Comparison of ENCODE assay signal across 22 mouse cellular contexts in genomic region chr15:11369572-11369971, GRCm38 (mm10). TPM values are rescaled to one million over a fixed set of nuclear protein-coding genes. Genes with fewer than 3 reads are reported as not detected.
DNase-seq lines count a peak whose midpoint lies in the region; ATAC-seq and TF ChIP-seq lines count a peak whose summit lies in the region.
"Had no signal": no experiment of that assay in that cellular context is flagged by ENCODE, and none has a peak within 500 bp of the region (broad histone marks: within the 10 kb centered on the region; RNA-seq: fewer than 3 reads in every experiment).

No protein-coding gene starts in this region.

- no peaks in the 10 kb centered on the region for H3K79me2 ChIP-seq in CH12.LX (replicated peaks; ENCODE audit: control insufficient read depth, extremely low read depth, insufficient read depth, poor library complexity, severe bottlenecking)

- no peak for TF ChIP-seq POLR2A in CH12.LX (IDR thresholded peaks at IDR 0.05; ENCODE audit: low read depth, low read length)

- TF ChIP-seq EP300 in CH12.LX (IDR thresholded peaks at IDR 0.05; ENCODE audit: low read length), result peak; percentile 86

- H3K4me2 ChIP-seq in heart, embryonic 11.5 days, result no peak overlapping the region
- no peak overlapping the region for H3K4me2 ChIP-seq in CH12.LX (ENCODE audit: insufficient read depth, low read depth, poor library complexity, severe bottlenecking)

- H3K27me3 ChIP-seq in heart, embryonic 11.5 days (ENCODE audit: control insufficient read depth, insufficient read depth, low read length), result no peaks in the 10 kb centered on the region
- H3K27me3 ChIP-seq in CH12.LX (replicated peaks), result no peaks in the 10 kb centered on the region

- ATAC-seq in heart, embryonic 11.5 days (replicated peaks; ENCODE audit: insufficient number of reproducible peaks, low FRiP score, low TSS enrichment), result no peak
- ATAC-seq: activated CD4-positive, CD25-positive, alpha-beta regulatory T cell, adult 4 months; CD4-positive, CD25-positive, alpha-beta regulatory T cell, adult 4 months; Patski had no signal

- no peaks in the 10 kb centered on the region for H3K4me1 ChIP-seq in heart, embryonic 11.5 days (ENCODE audit: control insufficient read depth, insufficient read depth, low read length)
- H3K4me1 ChIP-seq in CH12.LX (ENCODE audit: control insufficient read depth in 1 of 2, insufficient read depth in 2 of 2), result peaks cover 22 to 37% of the 10 kb centered on the region in 2 experiments

- WGBS in heart, embryonic 11.5 days (ENCODE audit: insufficient replicate concordance), result 80% methylated on average over 3 of the region's 3 CpGs

- TF ChIP-seq RAD21 in CH12.LX (IDR thresholded peaks at IDR 0.05; ENCODE audit: low read depth, low read length), result no peak

- H3K36me3 ChIP-seq in heart, embryonic 11.5 days (ENCODE audit: control insufficient read depth, insufficient read depth, low read length), result no peaks in the 10 kb centered on the region
- no peaks in the 10 kb centered on the region for H3K36me3 ChIP-seq in CH12.LX (replicated peaks in 1 of 2; ENCODE audit: control insufficient read depth in 1 of 2, insufficient read depth in 1 of 2, low read length in 1 of 2)
- H3K36me3 ChIP-seq: G1E had no signal

- H3K4me3 ChIP-seq in heart, embryonic 11.5 days (ENCODE audit: low read depth, low read length), result no peak overlapping the region
- H3K4me3 ChIP-seq in CH12.LX (replicated peaks in 1 of 3; ENCODE audit: low read depth in 2 of 3, low read length in 2 of 3, poor library complexity in 1 of 3), result no peak overlapping the region
- H3K4me3 ChIP-seq in left cerebral cortex, adult 2 months, result no peak overlapping the region

- H3K27ac ChIP-seq in heart, embryonic 11.5 days (ENCODE audit: low read depth, low read length), result no peak overlapping the region
- H3K27ac ChIP-seq in CH12.LX (ENCODE audit: insufficient read depth, low read depth), result no peak overlapping the region
- H3K27ac ChIP-seq in left cerebral cortex, adult 2 months, result no peak overlapping the region

- H3K9ac ChIP-seq in heart, embryonic 11.5 days (ENCODE audit: low read depth, low read length), result no peak overlapping the region
- H3K9ac ChIP-seq in CH12.LX (ENCODE audit: insufficient read depth, low read depth), result no peak overlapping the region

- dilution Hi-C loops in CH12.LX (cut with MboI; ENCODE audit: extremely low pct_ligation_motif_present, extremely low pct_unique_long_range_greater_than_20kb, low sequenced_read_pairs), result no loop called here

- DNase-seq in heart, adult 11 months, result peak; percentile 8
- DNase-seq in A20 (ENCODE audit: low read depth, low spot score), result peak; percentile 9
- DNase-seq in CH12.LX (ENCODE audit: extremely low read depth), result peak; percentile 71
- DNase-seq in left cerebral cortex, adult 2 months (ENCODE audit: extremely low spot score in 1 of 2, low spot score in 2 of 2), result no peak
- DNase-seq in layer of hippocampus, adult 9-11 months, result no peak
- DNase-seq: adrenal gland, adult 2 months; adrenal gland, adult 8-10 months; adrenal gland, postnatal 10 days; adrenal gland, postnatal 14 days; adrenal gland, postnatal 25 days; adrenal gland, postnatal 36 days; B cell, adult 2 months; cerebellum, adult 11 months; cerebellum, adult 11-12 months; cerebellum, adult 18-20 months; cerebellum, adult 2 months; cerebellum, adult 8-10 months had no signal

- no peaks in the 10 kb centered on the region for H3K9me3 ChIP-seq in heart, embryonic 11.5 days (replicated peaks; ENCODE audit: control insufficient read depth, low read length)
- H3K9me3 ChIP-seq in CH12.LX (replicated peaks; ENCODE audit: low read length), result no peaks in the 10 kb centered on the region
- H3K9me3 ChIP-seq: G1E had no signal

- intact Hi-C loops in left cerebral cortex, adult 2 months (cut with DNase I), result no loop called here

- TF ChIP-seq CTCF in CH12.LX (conservative IDR thresholded peaks at IDR 0.05 in 1 of 2, IDR thresholded peaks at IDR 0.05 in 1 of 2; ENCODE audit: low read depth in 2 of 2, low read length in 2 of 2), result no peak
- no peak for TF ChIP-seq CTCF in left cerebral cortex, adult 2 months (IDR thresholded peaks at IDR 0.05)

- in situ Hi-C loops in CH12.LX (cut with MboI; ENCODE audit: low pct_ligation_motif_present, low pct_unique_long_range_greater_than_20kb, low sequenced_read_pairs), result no loop called here

TF ChIP-seq in CH12.LX, 34 proteins besides CTCF, POLR2A, EP300 and RAD21:
- TF ChIP-seq JUN (IDR thresholded peaks at IDR 0.05; ENCODE audit: insufficient read depth, low read depth, low read length) (peak; percentile 63), BHLHE40 (IDR thresholded peaks at IDR 0.05; ENCODE audit: low read depth, low read length) (peak; percentile 79), USF2 (conservative IDR thresholded peaks at IDR 0.05; ENCODE audit: low read depth, low read length) (no peak), MEF2A (IDR thresholded peaks at IDR 0.05; ENCODE audit: borderline replicate concordance, low read depth, low read length) (peak; percentile 92), ZC3H11A (IDR thresholded peaks at IDR 0.05; ENCODE audit: low read depth, low read length) (no peak), IRF4 (IDR thresholded peaks at IDR 0.05; ENCODE audit: low read depth, low read length) (peak; percentile 88), MAFK (IDR thresholded peaks at IDR 0.05; ENCODE audit: insufficient replicate concordance, low read length) (0 out of 2 replicates have a peak, but pooled peaks have one; percentile 31), TCF12 (IDR thresholded peaks at IDR 0.05; ENCODE audit: low read depth, low read length) (peak; percentile 35; the same call in 1 of the 2 replicates), NRF1 (IDR thresholded peaks at IDR 0.05; ENCODE audit: low read depth, low read length) (no peak), ETS1 (conservative IDR thresholded peaks at IDR 0.05; ENCODE audit: low read depth, low read length) (peak; percentile 76), MXI1 (IDR thresholded peaks at IDR 0.05; ENCODE audit: low read depth, low read length) (no peak), SMC3 (IDR thresholded peaks at IDR 0.05; ENCODE audit: low read depth, low read length) (no peak), E2F4 (IDR thresholded peaks at IDR 0.05; ENCODE audit: insufficient replicate concordance, low read depth, low read length) (no peak), ZMIZ1 (IDR thresholded peaks at IDR 0.05; ENCODE audit: low read depth, low read length) (no peak), TBP (conservative IDR thresholded peaks at IDR 0.05; ENCODE audit: low read depth, low read length) (no peak), POLR2AphosphoS2 (IDR thresholded peaks at IDR 0.05; ENCODE audit: low read depth, low read length) (no peak), ZNF384 (IDR thresholded peaks at IDR 0.05; ENCODE audit: low read depth, low read length) (no peak), JUND (conservative IDR thresholded peaks at IDR 0.05; ENCODE audit: low read depth, low read length) (peak; percentile 72; the same call in 1 of the 2 replicates), USF1 (IDR thresholded peaks at IDR 0.05; ENCODE audit: low read depth, low read length) (no peak)

RNA-seq across cellular contexts. Expression of gene Tars, which starts 29.9 kb away (rescaled TPM):
- polyA plus RNA-seq in heart, embryonic 11.5 days (2014; fragmentation: Nextera tagmentation; extraction: Ambion mirVana), result 51.6 and 52.0 TPM in 2 replicates
- 107 and 114 TPM in 2 replicates for total RNA-seq in CH12.LX (2012; rRNA removed)
- total RNA-seq in CH12.LX (2014; rRNA removed), result 217 and 256 TPM in 2 replicates
- 189 and 214 TPM in 2 replicates for polyA plus RNA-seq in CH12.LX (2012; ENCODE audit: insufficient read length, low read depth)
- 10 to 100 TPM; 31.9 to 39.7 TPM for total RNA-seq in left cerebral cortex, adult 2 months (2021)

Comparison
In these comparisons a context has a peak if more than half of its experiments do, and no peak if none do; other contexts are left out.
1. DNase-seq: peak in heart, adult 11 months (single experiment), A20 (single experiment) and CH12.LX (single experiment); none in left cerebral cortex, adult 2 months (0 of 2) and layer of hippocampus, adult 9-11 months (single experiment).